Mouse (Mus musculus): Measurements from ENCODE around the gene Slamf9. TPM values are rescaled to one million over a fixed set of nuclear protein-coding genes. Genes with fewer than 3 reads are reported as not detected.

The Slamf9 gene
- polyA plus RNA-seq, 1 experiment from 2014 or later, result 1.3 TPM

GRCm38 (mm10) chr1:172489585-172490250 lies 14.6 kb downstream of the Slamf9 start:
- H3K36me3 ChIP-seq, result no peaks in the 10 kb centered on the region
- WGBS, result 46% methylated on average over 12 of the region's 12 CpGs
- peak overlapping the region; percentile 54; the same call in 1 of the 2 replicates for H3K9ac ChIP-seq
- peak overlapping the region; percentile 38 for H3K4me3 ChIP-seq
- 0 out of 2 replicates have a peak, but pooled peaks cover 13% of the 10 kb centered on the region for H3K27me3 ChIP-seq (replicated peaks)
- peaks cover 13% of the 10 kb centered on the region for H3K4me1 ChIP-seq (replicated peaks)
- no peaks in the 10 kb centered on the region for H3K9me3 ChIP-seq (replicated peaks)
- peak overlapping the region; percentile 69 for H3K4me2 ChIP-seq
- H3K27ac ChIP-seq (ENCODE audit: poor library complexity, severe bottlenecking), result no peak overlapping the region
- peak; percentile 6; the same call in 1 of the 2 replicates for ATAC-seq (ENCODE audit: insufficient number of reproducible peaks, low FRiP score)

GRCm38 (mm10) chr1:172490261-172490661 lies 15.1 kb downstream of the Slamf9 start:
- Histone ChIP-seq H3K27ac (ENCODE audit: poor library complexity, severe bottlenecking) (no peak overlapping the region), H3K4me3 (peak overlapping the region; percentile 38), H3K4me2 (peak overlapping the region; percentile 69), H3K36me3 (no peaks in the 10 kb centered on the region), H3K9ac (peak overlapping the region; percentile 54), H3K9me3 (replicated peaks) (no peaks in the 10 kb centered on the region), H3K4me1 (replicated peaks) (peaks cover 13% of the 10 kb centered on the region), H3K27me3 (replicated peaks) (peaks cover 17% of the 10 kb centered on the region; the same call in 1 of the 2 replicates)
- peak; percentile 66 for ATAC-seq (ENCODE audit: insufficient number of reproducible peaks, low FRiP score)
- 5% methylated on average over 10 of the region's 10 CpGs for WGBS

GRCm38 (mm10) chr1:172492047-172492446 lies 16.9 kb downstream of the Slamf9 start:
- H3K36me3 ChIP-seq, result 0 out of 2 replicates have a peak, but pooled peaks cover 5% of the 10 kb centered on the region

GRCm38 (mm10) chr1:172493516-172493915 lies 18.4 kb downstream of the Slamf9 start:
- WGBS, result 49% methylated on average over 6 of the region's 6 CpGs
- 0 out of 2 replicates have a peak, but pooled peaks cover 5% of the 10 kb centered on the region for H3K36me3 ChIP-seq
- no peak overlapping the region for H3K4me2 ChIP-seq
- no peak overlapping the region for H3K9ac ChIP-seq
- H3K27ac ChIP-seq (ENCODE audit: poor library complexity, severe bottlenecking), result no peak overlapping the region
- H3K9me3 ChIP-seq (replicated peaks), result no peaks in the 10 kb centered on the region
- no peak for ATAC-seq (ENCODE audit: insufficient number of reproducible peaks, low FRiP score)
- H3K4me3 ChIP-seq, result no peak overlapping the region
- peaks cover 14% of the 10 kb centered on the region for H3K4me1 ChIP-seq (replicated peaks)
- peaks cover 20% of the 10 kb centered on the region; the same call in 1 of the 2 replicates for H3K27me3 ChIP-seq (replicated peaks)

More at GRCm38 (mm10) chr1:172492047-172492446, 16.9 kb downstream of the Slamf9 start:
- WGBS, result 87% methylated on average over 8 of the region's 8 CpGs
- Histone ChIP-seq H3K4me2 (no peak overlapping the region), H3K4me3 (no peak overlapping the region), H3K4me1 (replicated peaks) (peaks cover 10% of the 10 kb centered on the region), H3K9ac (no peak overlapping the region), H3K9me3 (replicated peaks) (no peaks in the 10 kb centered on the region), H3K27me3 (replicated peaks) (peaks cover 18% of the 10 kb centered on the region; the same call in 1 of the 2 replicates), H3K27ac (ENCODE audit: poor library complexity, severe bottlenecking) (no peak overlapping the region)
- ATAC-seq (ENCODE audit: insufficient number of reproducible peaks, low FRiP score), result no peak

GRCm38 (mm10) chr1:172496030-172496429 lies 20.9 kb downstream of the Slamf9 start:
- H3K36me3 ChIP-seq, result 0 out of 2 replicates have a peak, but pooled peaks cover 5% of the 10 kb centered on the region
- WGBS, result 75% methylated on average over 17 of the region's 17 CpGs
- no peaks in the 10 kb centered on the region for H3K9me3 ChIP-seq (replicated peaks)
- H3K27me3 ChIP-seq (replicated peaks), result peaks cover 16% of the 10 kb centered on the region; the same call in 1 of the 2 replicates
- H3K9ac ChIP-seq, result no peak overlapping the region
- H3K4me1 ChIP-seq (replicated peaks), result peaks cover 12% of the 10 kb centered on the region; the same call in 1 of the 2 replicates
- no peak for ATAC-seq (ENCODE audit: insufficient number of reproducible peaks, low FRiP score)
- H3K27ac ChIP-seq (ENCODE audit: poor library complexity, severe bottlenecking), result no peak overlapping the region
- H3K4me3 ChIP-seq, result no peak overlapping the region
- no peak overlapping the region for H3K4me2 ChIP-seq

GRCm38 (mm10) chr1:172497428-172497827 lies 22.3 kb downstream of the Slamf9 start:
- no peaks in the 10 kb centered on the region for H3K9me3 ChIP-seq (replicated peaks)
- H3K27ac ChIP-seq (ENCODE audit: poor library complexity, severe bottlenecking), result no peak overlapping the region
- H3K36me3 ChIP-seq, result 0 out of 2 replicates have a peak, but pooled peaks cover 5% of the 10 kb centered on the region
- peaks cover 21% of the 10 kb centered on the region for H3K4me1 ChIP-seq (replicated peaks)
- no peak for ATAC-seq (ENCODE audit: insufficient number of reproducible peaks, low FRiP score)
- WGBS, result 60% methylated on average over 10 of the region's 10 CpGs
- H3K9ac ChIP-seq, result no peak overlapping the region
- H3K4me3 ChIP-seq, result no peak overlapping the region
- H3K27me3 ChIP-seq (replicated peaks), result peaks cover 16% of the 10 kb centered on the region; the same call in 1 of the 2 replicates
- H3K4me2 ChIP-seq, result no peak overlapping the region

GRCm38 (mm10) chr1:172499765-172500441 lies 24.7 kb downstream of the Slamf9 start, which contains the start of gene Tagln2:
Gene Tagln2, plus strand, starts transcription at chr1:172500047.
- Histone ChIP-seq H3K9ac (peak within 1 kb of the TSS; percentile 84), H3K36me3 (peaks cover 7% of the 10 kb centered on the region), H3K27me3 (replicated peaks) (peaks cover 15% of the 10 kb centered on the region; the same call in 1 of the 2 replicates), H3K4me1 (replicated peaks) (peaks cover 46% of the 10 kb centered on the region), H3K4me3 (peak within 1 kb of the TSS; percentile 67), H3K9me3 (replicated peaks) (no peaks in the 10 kb centered on the region), H3K27ac (ENCODE audit: poor library complexity, severe bottlenecking) (peak within 1 kb of the TSS; percentile 86), H3K4me2 (peak within 1 kb of the TSS; percentile 77)
- peak; percentile 72 for ATAC-seq (ENCODE audit: insufficient number of reproducible peaks, low FRiP score)
- WGBS, result 2% methylated on average over 30 of the region's 30 CpGs

GRCm38 (mm10) chr1:172500451-172501370 lies 25.6 kb downstream of the Slamf9 start:
- peak; percentile 61 for ATAC-seq (ENCODE audit: insufficient number of reproducible peaks, low FRiP score)
- peaks cover 54% of the 10 kb centered on the region for H3K4me1 ChIP-seq (replicated peaks)
- peak overlapping the region; percentile 77 for H3K4me2 ChIP-seq
- peak overlapping the region; percentile 84 for H3K9ac ChIP-seq
- WGBS, result under 1% methylated on average over 56 of the region's 56 CpGs
- no peaks in the 10 kb centered on the region for H3K9me3 ChIP-seq (replicated peaks)
- H3K4me3 ChIP-seq, result peak overlapping the region; percentile 67
- peaks cover 15% of the 10 kb centered on the region for H3K36me3 ChIP-seq
- peaks cover 9% of the 10 kb centered on the region; the same call in 1 of the 2 replicates for H3K27me3 ChIP-seq (replicated peaks)
- peak overlapping the region; percentile 86 for H3K27ac ChIP-seq (ENCODE audit: poor library complexity, severe bottlenecking)

- Histone ChIP-seq H3K9me3 (replicated peaks) (no peaks in the 10 kb centered on the region), H3K27me3 (replicated peaks) (peaks cover 4% of the 10 kb centered on the region; the same call in 1 of the 2 replicates), H3K4me1 (replicated peaks) (peaks cover 61% of the 10 kb centered on the region), H3K4me2 (peak overlapping the region; percentile 77), H3K27ac (ENCODE audit: poor library complexity, severe bottlenecking) (peak overlapping the region; percentile 86), H3K4me3 (peak overlapping the region; percentile 67), H3K9ac (peak overlapping the region; percentile 84), H3K36me3 (peaks cover 19% of the 10 kb centered on the region)
- peak; percentile 27 for ATAC-seq (ENCODE audit: insufficient number of reproducible peaks, low FRiP score)
- 22% methylated on average over 13 of the region's 13 CpGs for WGBS
These were observed 26.4 kb downstream of the Slamf9 start for GRCm38 (mm10) chr1:172501371-172502144.
